Mouse (Mus musculus) liver, adult 2 months (tissue): ENCODE data around the gene Cox15. TPM values are rescaled to one million over a fixed set of nuclear protein-coding genes. Genes with fewer than 3 reads are reported as not detected.

Experiments used
- DNase-seq: peaks from one replicate; pipeline ENCODE4 v3.0.0-alpha.2; 2011; ENCODE audit warnings: low read depth, low spot score; ENCODE audit errors: extremely low read depth
- H3K27ac ChIP-seq: fragments of 200-500 bp; replicated peaks from 2 replicates; pipeline ENCODE4 v1.5.1; 2012; ENCODE audit warnings: low read depth, mild to moderate bottlenecking, control low read depth, inconsistent platforms, low read length; ENCODE audit not compliant: insufficient read depth
- H3K27me3 ChIP-seq: fragments of 200-500 bp; 2 replicates; pipeline ENCODE4 v1.6.1; 2012; ENCODE audit warnings: mild to moderate bottlenecking, moderate library complexity, low read length, inconsistent platforms; ENCODE audit not compliant: control insufficient read depth, insufficient read depth
- H3K36me3 ChIP-seq: fragments of 200-500 bp; 2 replicates; pipeline ENCODE4 v1.6.1; 2012; ENCODE audit warnings: low read length, inconsistent platforms; ENCODE audit not compliant: control insufficient read depth, insufficient read depth
- H3K4me1 ChIP-seq: fragments of 200-500 bp; 2 replicates; pipeline ENCODE4 v1.6.1; 2011; ENCODE audit warnings: low read length; ENCODE audit not compliant: control insufficient read depth, insufficient read depth
- H3K4me3 ChIP-seq: fragments of 200-500 bp; 2 replicates; pipeline ENCODE4 v1.5.1; 2011; ENCODE audit warnings: low read depth, mild to moderate bottlenecking, control low read depth, low read length, moderate library complexity; ENCODE audit not compliant: insufficient read depth
- H3K79me2 ChIP-seq: fragments of 200-500 bp; 2 replicates; pipeline ENCODE4 v1.6.1; 2012; ENCODE audit warnings: inconsistent platforms, mild to moderate bottlenecking, low read length, moderate library complexity; ENCODE audit not compliant: control insufficient read depth, insufficient read depth
- H3K9ac ChIP-seq: fragments of 200-500 bp; 2 replicates; pipeline ENCODE4 v1.6.1; 2012; ENCODE audit warnings: low read depth, mild to moderate bottlenecking, control low read depth, inconsistent platforms, low read length
- CTCF ChIP-seq: fragments of 200-500 bp; IDR thresholded peaks from 2 replicates; pipeline ENCODE4 v1.5.1; 2011; ENCODE audit warnings: low read depth, low read length, control low read depth
- POLR2A ChIP-seq: fragments of 200-500 bp; IDR thresholded peaks from 2 replicates; pipeline ENCODE4 v1.6.1; 2011; ENCODE audit warnings: low read length, control low read depth; ENCODE audit not compliant: insufficient read depth; ENCODE audit errors: extremely low read depth
- WGBS: fragments of 180-500 bp; shearing (Covaris S2); methylation state at CpG from one replicate; pipeline ENCODE4 v1.1.7; 2018; 5-methylcytosine and 5-hydroxymethylcytosine counted together
- polyA plus RNA-seq: library from polyadenylated mRNA; depleted of rRNA; stranded (reverse); fragments of >200 nt; gene quantifications from 2 replicates; pipeline ENCODE4 v1.2.3, GENCODE M21; 2012
- total RNA-seq: library from RNA; depleted of rRNA; stranded (reverse); fragments of >200 nt; gene quantifications from 2 replicates; pipeline ENCODE4 v1.2.3, GENCODE M21; 2014

Cox15 gene
- total and polyA plus RNA-seq, 2 experiments, result 9.2 to 10.6 TPM

GRCm38 (mm10) chr19:43726510-43727146 is 26.2 kb downstream of the Cox15 start:
- Histone ChIP-seq H3K27me3 (no peaks in the 10 kb centered on the region), H3K79me2 (no peaks in the 10 kb centered on the region), H3K9ac (no peak overlapping the region), H3K4me3 (no peak overlapping the region), H3K4me1 (no peaks in the 10 kb centered on the region), H3K27ac (no peak overlapping the region), H3K36me3 (peaks cover 27% of the 10 kb centered on the region)
- 95% methylated on average over 15 of the region's 15 CpGs for WGBS
- no peak for DNase-seq
- TF ChIP-seq POLR2A (no peak), CTCF (no peak)

GRCm38 (mm10) chr19:43724821-43725220 is 28.0 kb downstream of the Cox15 start:
- Histone ChIP-seq H3K9ac (no peak overlapping the region), H3K27me3 (no peaks in the 10 kb centered on the region), H3K4me1 (no peaks in the 10 kb centered on the region), H3K27ac (no peak overlapping the region), H3K4me3 (no peak overlapping the region), H3K79me2 (no peaks in the 10 kb centered on the region), H3K36me3 (peaks cover 27% of the 10 kb centered on the region)
- WGBS, result 94% methylated on average over 7 of the region's 7 CpGs
- DNase-seq, result no peak
- TF ChIP-seq CTCF (no peak), POLR2A (no peak)

GRCm38 (mm10) chr19:43724194-43724593 is 28.6 kb downstream of the Cox15 start:
- no peak for DNase-seq
- H3K36me3 ChIP-seq, result peaks cover 24% of the 10 kb centered on the region
- H3K27ac ChIP-seq, result no peak overlapping the region
- H3K79me2 ChIP-seq, result no peaks in the 10 kb centered on the region
- H3K4me3 ChIP-seq, result no peak overlapping the region
- TF ChIP-seq POLR2A (no peak), CTCF (no peak)
- H3K4me1 ChIP-seq, result no peaks in the 10 kb centered on the region
- no peaks in the 10 kb centered on the region for H3K27me3 ChIP-seq
- H3K9ac ChIP-seq, result no peak overlapping the region
- 98% methylated on average over 20 of the region's 20 CpGs for WGBS

- H3K79me2 ChIP-seq, result no peaks in the 10 kb centered on the region
- H3K27me3 ChIP-seq, result no peaks in the 10 kb centered on the region
- TF ChIP-seq CTCF (no peak), POLR2A (no peak)
- 80% methylated on average over 10 of the region's 10 CpGs for WGBS
- no peak for DNase-seq
- H3K36me3 ChIP-seq, result peaks cover 26% of the 10 kb centered on the region
- no peak overlapping the region for H3K27ac ChIP-seq
- H3K9ac ChIP-seq, result no peak overlapping the region
- H3K4me1 ChIP-seq, result no peaks in the 10 kb centered on the region
- H3K4me3 ChIP-seq, result no peak overlapping the region
Observed at GRCm38 (mm10) chr19:43723501-43723900, 29.3 kb downstream of the Cox15 start.

GRCm38 (mm10) chr19:43722891-43723290 is 29.9 kb downstream of the Cox15 start:
- 78% methylated on average over 8 of the region's 8 CpGs for whole genome bisulfite sequencing
- TF ChIP-seq CTCF (no peak), POLR2A (no peak)
- Histone ChIP-seq H3K4me1 (no peaks in the 10 kb centered on the region), H3K79me2 (no peaks in the 10 kb centered on the region), H3K36me3 (peaks cover 20% of the 10 kb centered on the region), H3K27me3 (no peaks in the 10 kb centered on the region), H3K27ac (no peak overlapping the region), H3K9ac (no peak overlapping the region), H3K4me3 (no peak overlapping the region)
- DNase-seq, result no peak

- no peak for DNase-seq
- H3K4me3 ChIP-seq, result no peak overlapping the region
- 98% methylated on average over 11 of the region's 11 CpGs for WGBS
- no peaks in the 10 kb centered on the region for H3K79me2 ChIP-seq
- TF ChIP-seq CTCF (no peak), POLR2A (no peak)
- no peak overlapping the region for H3K27ac ChIP-seq
- peaks cover 9% of the 10 kb centered on the region; the same call in 1 of the 2 replicates for H3K36me3 ChIP-seq
- H3K4me1 ChIP-seq, result no peaks in the 10 kb centered on the region
- no peak overlapping the region for H3K9ac ChIP-seq
- H3K27me3 ChIP-seq, result no peaks in the 10 kb centered on the region
Observed at GRCm38 (mm10) chr19:43720061-43720460, 32.7 kb downstream of the Cox15 start.
